Mouse (Mus musculus): ENCODE results near the gene Kcnj6.

DNA sequence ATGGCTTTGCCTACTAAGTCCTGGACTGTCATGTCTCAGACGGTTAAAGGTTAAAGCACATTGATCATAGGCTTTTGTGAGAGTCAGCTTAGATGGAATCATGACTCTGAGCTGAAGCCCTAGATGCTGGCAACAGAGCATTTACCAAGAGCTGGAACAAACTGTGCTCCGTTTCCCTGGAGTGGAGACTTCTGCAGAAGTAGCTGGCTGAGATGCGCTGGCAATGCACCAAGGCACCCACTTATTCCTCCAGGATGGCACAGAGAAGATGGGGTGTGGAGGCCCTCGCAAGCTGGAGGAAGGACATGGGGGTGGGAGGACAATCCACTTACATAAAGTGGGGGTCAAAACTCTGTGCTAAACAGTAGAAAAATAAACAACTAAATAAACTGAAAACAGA lies 91.5 kb downstream of the Kcnj6 start:
- no peak for TF ChIP-seq POLR2A (IDR thresholded peaks at IDR 0.05; ENCODE audit: insufficient read length, low read depth)
- no peak for TF ChIP-seq MYOG (IDR thresholded peaks at IDR 0.05; ENCODE audit: control insufficient read depth in 1 of 3, insufficient read depth in 1 of 3, insufficient read length in 2 of 3, low read depth in 2 of 3)
- no peak for TF ChIP-seq E2F4 (IDR thresholded peaks at IDR 0.05; ENCODE audit: insufficient read depth)
- TF ChIP-seq USF1 (IDR thresholded peaks at IDR 0.05; ENCODE audit: low read depth), result no peak
- TF ChIP-seq REST (IDR thresholded peaks at IDR 0.05; ENCODE audit: insufficient read depth, insufficient read length), result no peak

All from myocyte (in vitro differentiated cells).